In genomic region chr7:3692382-3692986, GRCm38 (mm10) we compare ENCODE assay signal across 8 mouse cellular contexts. TPM values are rescaled to one million over a fixed set of nuclear protein-coding genes. Genes with fewer than 3 reads are reported as not detected.
DNase-seq lines count a peak whose midpoint lies in the region; ATAC-seq and TF ChIP-seq lines count a peak whose summit lies in the region.

Tsen34 (plus strand) TSS chr7:3692863.

- peak within 1 kb of the TSS; percentile 99 for H3K27ac ChIP-seq in lung, embryonic 15.5 days
- peak within 1 kb of the TSS; percentile 99 for H3K27ac ChIP-seq in heart, embryonic 13.5 days (replicated peaks)

- no peak for DNase-seq in lung, postnatal 14 days
- no peak for DNase-seq in left cerebral cortex, postnatal 14 days (ENCODE audit: low spot score in 2 of 2)
- DNase-seq in urinary bladder, adult 18-20 months (ENCODE audit: low spot score in 2 of 2), result no peak
- DNase-seq in ovary, adult 18-20 months (ENCODE audit: low spot score), result no peak

- peak within 1 kb of the TSS; percentile 83 for H3K4me2 ChIP-seq in lung, embryonic 15.5 days
- peak within 1 kb of the TSS; percentile 96 for H3K4me2 ChIP-seq in heart, embryonic 13.5 days
- H3K4me2 ChIP-seq in myocyte (ENCODE audit: low read depth), result peak within 1 kb of the TSS; percentile 87

- peak within 1 kb of the TSS; percentile 74 for H3K4me3 ChIP-seq in lung, embryonic 15.5 days
- peak within 1 kb of the TSS; percentile 79 for H3K4me3 ChIP-seq in heart, embryonic 13.5 days
- peak within 1 kb of the TSS; percentile 56 for H3K4me3 ChIP-seq in myocyte

- WGBS in lung, embryonic 15.5 days, result under 1% methylated on average over 49 of the region's 49 CpGs
- WGBS in heart, embryonic 13.5 days, result under 1% methylated on average over 49 of the region's 49 CpGs

- no peaks in the 10 kb centered on the region for H3K9me3 ChIP-seq in lung, embryonic 15.5 days
- no peaks in the 10 kb centered on the region for H3K9me3 ChIP-seq in heart, embryonic 13.5 days

- H3ac ChIP-seq in myocyte (ENCODE audit: control insufficient read depth, insufficient read length), result peak within 1 kb of the TSS; percentile 70

- no peak for TF ChIP-seq POLR2A in myocyte (IDR thresholded peaks at IDR 0.05; ENCODE audit: insufficient read length, low read depth)

- H3K36me3 ChIP-seq in lung, embryonic 15.5 days, result peaks cover 14% of the 10 kb centered on the region
- H3K36me3 ChIP-seq in heart, embryonic 13.5 days, result peaks cover 47% of the 10 kb centered on the region
- no peaks in the 10 kb centered on the region for H3K36me3 ChIP-seq in myocyte (ENCODE audit: control insufficient read depth, insufficient read depth)

- peaks cover 16% of the 10 kb centered on the region for H3K79me2 ChIP-seq in myocyte (ENCODE audit: control insufficient read depth, insufficient read depth)

- intact Hi-C loops in left cerebral cortex, postnatal 14 days (cut with DNase I), result loop anchor here (5.0 kb wide), 1 partner anchor 45 kb away; the partner anchor contains the start of gene Cnot3

- peaks cover 22% of the 10 kb centered on the region for H3K4me1 ChIP-seq in lung, embryonic 15.5 days
- H3K4me1 ChIP-seq in heart, embryonic 13.5 days, result peaks cover 25% of the 10 kb centered on the region

- no peaks in the 10 kb centered on the region for H3K27me3 ChIP-seq in lung, embryonic 15.5 days
- no peaks in the 10 kb centered on the region for H3K27me3 ChIP-seq in heart, embryonic 13.5 days (replicated peaks)
- H3K27me3 ChIP-seq in myocyte (ENCODE audit: control insufficient read depth, insufficient read depth, insufficient read length), result no peaks in the 10 kb centered on the region

- no peak; the same call in 1 of the 2 replicates for ATAC-seq in lung, embryonic 15.5 days (ENCODE audit: borderline replicate concordance, extremely low read depth, low FRiP score, low TSS enrichment)
- ATAC-seq in common myeloid progenitor, adult 5-6 weeks (replicated peaks; ENCODE audit: low read depth, poor library complexity, severe bottlenecking), result no peak
- no peak; the same call in none of the 2 replicates for ATAC-seq in heart, embryonic 13.5 days (ENCODE audit: extremely low read depth, insufficient number of reproducible peaks, low FRiP score, low TSS enrichment)

- peak within 1 kb of the TSS; percentile 88 for H3K9ac ChIP-seq in lung, embryonic 15.5 days
- peak within 1 kb of the TSS; percentile 88 for H3K9ac ChIP-seq in heart, embryonic 13.5 days

TF ChIP-seq in myocyte, 11 proteins besides CTCF, POLR2A, EP300 and RAD21:
- TF ChIP-seq REST (IDR thresholded peaks at IDR 0.05; ENCODE audit: insufficient read depth, insufficient read length) (no peak), USF1 (IDR thresholded peaks at IDR 0.05; ENCODE audit: low read depth) (no peak), MAX (IDR thresholded peaks at IDR 0.05; ENCODE audit: low read depth) (no peak), MYOD1 (IDR thresholded peaks at IDR 0.05; ENCODE audit: control insufficient read depth in 1 of 3, insufficient read length in 2 of 3, low read depth in 2 of 3) (no peak), E2F4 (IDR thresholded peaks at IDR 0.05; ENCODE audit: insufficient read depth) (no peak), CEBPB (IDR thresholded peaks at IDR 0.05; ENCODE audit: insufficient read depth, poor library complexity, severe bottlenecking) (no peak), SRF (IDR thresholded peaks at IDR 0.05; ENCODE audit: control insufficient read depth, insufficient read length, low read depth) (no peak), MYOG (IDR thresholded peaks at IDR 0.05; ENCODE audit: control insufficient read depth in 1 of 3, insufficient read depth in 1 of 3, insufficient read length in 2 of 3, low read depth in 2 of 3) (no peak), TCF12 (IDR thresholded peaks at IDR 0.05; ENCODE audit: insufficient read depth, poor library complexity, severe bottlenecking) (no peak)

RNA-seq across cellular contexts. Expression of gene Tsen34, which starts in this region (rescaled TPM):
- 296 and 312 TPM in 2 replicates for polyA plus RNA-seq in lung, embryonic 15.5 days (2015; fragmentation: Nextera tagmentation; extraction: Ambion mirVana)
- total RNA-seq in common myeloid progenitor, adult 5-6 weeks (2017), result 22.9 and 29.2 TPM in 2 replicates
- 194 and 226 TPM in 2 replicates for polyA plus RNA-seq in heart, embryonic 13.5 days (2015; fragmentation: Nextera tagmentation; extraction: Ambion mirVana)
- 10 to 100 TPM; 61.2 to 74.1 TPM for total RNA-seq in left cerebral cortex, postnatal 14 days (2021)
- polyA plus RNA-seq in myocyte (2012; fragmentation: generic; extraction: Trizol), result 93.9 TPM
